Mouse (Mus musculus) spleen, adult 10 weeks (tissue): ENCODE results near the gene Hoxd4. TPM values are rescaled to one million over a fixed set of nuclear protein-coding genes. Genes with fewer than 3 reads are reported as not detected.

Source experiments
- polyA plus RNA-seq: library from polyadenylated mRNA; stranded (reverse); fragments of 350-450 nt; fragmentation: Illumina TruSeq; extraction: RNeasy Lipid Tissue Mini Kit (QIAGEN cat#74804); gene quantifications from one replicate; pipeline ENCODE4 v1.2.3, GENCODE M21; 2015; ENCODE audit warnings: low replicate concordance; ENCODE audit not compliant: insufficient read depth

Hoxd4 gene
- polyA plus RNA-seq: 0.23 TPM

DNA sequence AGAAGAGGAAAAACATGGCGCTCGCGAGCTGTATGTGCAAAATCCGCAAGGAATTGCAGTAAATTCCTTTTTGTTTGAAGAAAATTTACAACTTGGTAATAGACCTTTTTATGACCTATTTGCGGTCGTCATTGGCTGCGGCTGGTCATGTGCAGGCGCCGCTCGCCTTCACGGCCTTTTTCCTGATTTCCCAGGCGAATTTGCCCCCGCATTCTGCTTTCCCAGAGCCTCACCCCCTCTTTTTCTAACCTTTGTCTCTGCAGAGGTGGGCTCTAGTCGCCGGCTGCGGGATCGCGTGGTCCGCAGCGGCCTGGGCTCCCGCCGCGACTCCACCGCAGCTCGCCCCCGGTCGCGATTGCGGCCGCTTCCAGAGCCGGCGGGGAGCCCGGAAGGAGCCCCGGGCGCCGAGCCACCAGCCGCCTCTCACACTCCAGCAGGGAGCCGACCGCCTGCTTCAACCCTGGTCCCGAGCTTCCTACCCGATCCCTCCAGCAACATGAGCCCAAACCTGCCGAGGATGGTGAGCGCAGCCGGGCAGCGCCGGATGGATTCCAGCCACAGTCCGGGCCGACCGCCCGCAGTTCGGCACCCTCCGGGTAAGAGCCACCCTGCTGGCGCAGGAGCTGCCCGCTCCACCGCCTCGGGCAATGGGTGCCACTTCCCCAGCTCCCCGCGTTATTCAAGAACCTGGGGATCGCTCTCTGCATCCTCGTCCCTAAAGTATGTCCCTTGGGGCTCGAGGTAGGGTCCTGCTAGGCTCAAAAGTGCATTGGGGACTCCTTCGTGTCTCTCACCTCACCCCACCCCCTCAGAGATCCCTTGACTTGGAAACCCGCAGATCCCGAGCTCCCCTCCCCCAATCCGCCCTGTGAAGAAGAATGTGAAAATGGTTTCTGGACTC is at the start of gene Hoxd4, which contains the start of gene Hoxd3:
Gene Hoxd4 (plus strand): TSS at position 209 of the 901 bp plus-strand sequence.
Gene Hoxd3 (plus strand): TSS at position 207 of the 901 bp plus-strand sequence.

DNA sequence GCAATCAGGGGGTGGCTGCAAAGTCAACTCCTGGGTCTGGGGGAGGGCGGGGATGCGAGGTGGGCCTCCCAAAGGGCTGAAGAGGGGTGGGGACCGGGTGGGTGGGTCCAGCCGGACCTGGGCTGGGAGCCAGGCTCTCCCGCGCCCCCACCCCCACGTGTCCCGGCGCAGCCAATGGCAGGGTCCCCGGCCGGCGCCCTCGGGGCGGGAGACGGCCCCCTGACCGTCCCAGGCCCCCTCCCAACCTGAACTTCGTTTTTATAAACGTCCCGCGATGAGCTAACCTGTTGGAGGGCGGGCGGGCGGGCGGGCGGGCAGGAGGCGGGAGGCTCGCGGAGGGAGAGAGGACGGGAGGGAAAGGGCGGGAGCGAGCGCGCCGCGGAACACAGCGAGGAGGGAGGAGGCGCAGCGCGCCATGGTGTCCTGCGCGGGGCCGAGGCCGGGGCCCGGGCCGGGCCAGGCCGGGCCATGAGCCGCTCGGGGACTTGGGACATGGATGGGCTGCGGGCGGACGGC is 43.8 kb upstream of the Hoxd4 start, which contains the start of gene Hoxd13:
Gene Hoxd13 (plus strand): TSS at position 469 of the 516 bp plus-strand sequence.

DNA sequence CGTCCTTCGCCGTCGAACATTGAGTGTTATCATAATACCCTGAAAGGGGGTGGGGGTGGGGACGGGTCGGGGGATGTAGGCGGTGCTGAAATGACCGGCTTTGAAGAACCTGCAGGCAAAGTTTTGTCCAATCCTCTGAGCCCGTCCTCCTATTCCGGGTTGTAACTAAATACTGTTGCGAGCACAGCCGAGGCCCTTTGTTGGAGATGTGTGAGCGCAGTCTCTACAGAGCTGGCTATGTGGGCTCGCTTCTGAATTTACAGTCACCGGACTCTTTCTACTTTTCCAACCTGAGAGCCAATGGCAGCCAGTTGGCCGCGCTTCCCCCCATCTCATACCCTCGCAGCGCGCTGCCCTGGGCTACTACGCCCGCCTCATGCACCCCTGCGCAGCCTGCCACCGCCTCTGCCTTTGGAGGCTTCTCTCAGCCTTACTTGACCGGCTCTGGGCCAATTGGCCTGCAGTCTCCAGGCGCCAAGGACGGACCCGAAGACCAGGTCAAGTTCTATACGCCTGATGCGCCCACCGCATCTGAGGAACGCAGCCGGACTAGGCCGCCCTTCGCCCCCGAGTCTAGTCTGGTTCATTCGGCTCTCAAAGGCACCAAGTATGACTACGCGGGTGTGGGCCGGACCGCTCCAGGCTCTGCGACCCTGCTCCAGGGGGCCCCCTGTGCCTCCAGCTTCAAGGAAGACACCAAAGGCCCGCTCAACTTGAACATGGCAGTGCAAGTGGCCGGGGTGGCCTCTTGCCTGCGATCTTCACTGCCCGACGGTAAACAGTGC is 36.7 kb upstream of the Hoxd4 start, which contains the start of gene Hoxd12:
Gene Hoxd12 (plus strand): TSS at position 133 of the 785 bp plus-strand sequence.

GRCm38 (mm10) chr2:74678891-74679595 is 32.7 kb upstream of the Hoxd4 start, which contains the start of gene Hoxd11:
TSS of gene Hoxd11 (plus strand) at chr2:74679557.

DNA sequence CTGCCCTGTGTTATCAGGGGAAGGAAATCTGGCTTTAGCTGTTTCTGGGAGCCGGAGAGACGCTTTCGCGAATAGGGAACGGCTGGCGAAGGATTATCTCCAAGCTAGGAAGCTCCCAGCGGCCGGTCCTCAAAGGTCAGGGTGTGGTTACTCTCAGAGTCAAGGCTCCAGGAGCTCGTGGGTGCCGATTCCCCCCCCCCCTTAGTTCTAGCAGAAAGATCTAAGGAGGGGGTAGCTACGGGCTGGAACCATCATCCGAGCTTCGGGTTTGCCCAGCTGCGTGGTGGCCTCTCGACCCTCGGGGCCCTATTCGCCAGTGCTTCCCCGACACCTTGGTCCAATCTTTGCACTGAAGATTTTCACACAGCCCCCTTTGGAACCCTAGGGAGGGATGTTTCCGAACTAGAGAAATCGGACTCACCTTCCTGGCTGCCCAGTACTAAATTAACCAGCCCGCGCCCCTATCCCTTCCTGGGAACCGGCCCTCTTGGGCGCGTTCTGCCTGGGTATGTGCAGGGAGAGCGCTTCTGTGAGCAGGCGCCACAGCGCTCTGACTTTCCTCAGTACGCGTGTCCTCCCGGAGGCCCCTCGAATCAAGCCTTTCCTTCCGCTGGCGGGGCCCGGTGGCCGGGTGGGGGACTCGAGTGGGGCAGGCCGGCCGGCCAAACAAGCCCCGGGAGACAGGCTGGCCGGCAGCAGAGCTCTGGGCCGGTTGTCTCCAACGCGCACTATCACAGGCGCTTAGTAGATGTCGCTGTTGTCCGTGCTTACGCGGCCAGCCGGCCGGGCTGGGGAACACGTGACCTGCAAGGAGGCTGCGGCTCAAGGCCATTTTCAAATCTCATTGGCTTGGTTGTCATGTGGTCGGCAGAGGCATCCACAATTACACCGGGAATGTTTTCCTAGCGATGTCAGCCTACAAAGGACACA is 20.4 kb upstream of the Hoxd4 start, which contains the start of gene Hoxd10:
Gene Hoxd10 (plus strand): TSS at position 903 of the 930 bp plus-strand sequence.

DNA sequence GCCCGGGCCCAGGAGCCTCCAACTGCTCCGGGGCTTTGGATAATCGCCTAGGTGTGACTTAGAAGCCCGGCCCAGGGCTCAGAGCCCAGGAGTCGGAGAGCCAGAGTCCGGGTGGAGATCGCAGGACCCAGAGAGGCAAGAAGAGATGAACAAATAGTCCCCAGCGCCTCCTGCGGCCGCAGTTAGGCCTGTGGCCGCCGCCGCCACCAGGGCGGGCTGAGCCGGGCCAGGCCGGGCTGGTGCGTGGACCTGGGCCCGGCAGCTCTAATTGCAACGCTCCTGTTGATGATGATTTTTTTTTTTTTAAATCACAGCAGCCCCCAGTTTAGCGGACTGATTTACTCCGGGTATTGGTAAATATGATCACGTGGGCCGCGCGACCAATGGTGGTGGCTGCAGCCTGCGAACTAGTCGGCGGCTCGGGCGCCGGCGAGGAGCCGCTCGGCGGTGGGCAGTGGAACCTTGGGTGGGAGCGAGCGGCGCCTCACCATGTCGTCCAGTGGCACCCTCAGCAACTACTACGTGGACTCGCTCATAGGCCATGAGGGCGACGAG is 14.1 kb upstream of the Hoxd4 start, which contains the start of gene Hoxd9:
Gene Hoxd9 (plus strand): TSS at position 161 of the 555 bp plus-strand sequence.

GRCm38 (mm10) chr2:74704393-74704998 is 7.2 kb upstream of the Hoxd4 start, which contains the start of gene Hoxd8:
TSS of gene Hoxd8 (plus strand) at chr2:74704615.

DNA sequence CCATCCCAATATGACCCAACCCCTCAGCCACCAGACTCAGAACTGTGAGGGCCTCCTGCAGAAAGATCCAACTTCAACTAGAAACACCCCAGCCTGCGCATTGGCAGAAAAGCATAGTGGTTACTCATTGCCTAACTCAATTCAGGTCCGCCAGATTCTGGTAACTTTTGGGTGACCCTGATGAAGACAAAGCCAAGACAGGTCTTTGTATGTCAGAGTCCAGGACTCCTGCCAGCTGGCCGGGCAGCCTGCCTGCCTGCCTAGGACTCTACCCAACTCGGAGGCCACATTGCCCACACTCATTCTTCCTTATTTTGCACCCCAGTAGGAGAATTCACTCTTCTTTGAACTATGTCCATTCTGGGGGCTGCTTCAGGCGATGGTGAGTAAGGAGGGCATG is 14.8 kb downstream of the Hoxd4 start, which contains the start of gene Gm28230:
Gene Gm28230 (plus strand): TSS at position 178 of the 400 bp plus-strand sequence.

GRCm38 (mm10) chr2:74762522-74763244 is 51.0 kb downstream of the Hoxd4 start, which contains the start of gene Hoxd1:
TSS of gene Hoxd1 (plus strand) at chr2:74762980.

Other genes starting within 250 kb of the Hoxd4 start
- gene Lnpk, start 132.5 kb upstream of the Hoxd4 start, polyA plus RNA-seq: 19.6 TPM
- gene Evx2, start 52.4 kb upstream of the Hoxd4 start, polyA plus RNA-seq: not detected
- gene Hoxd13, start 43.6 kb upstream of the Hoxd4 start, polyA plus RNA-seq: not detected
- gene Hoxd12, start 36.9 kb upstream of the Hoxd4 start, polyA plus RNA-seq: not detected
- not detected for gene Hoxd11, start 32.4 kb upstream of the Hoxd4 start, polyA plus RNA-seq
- not detected for gene Hoxd10, start 20.0 kb upstream of the Hoxd4 start, polyA plus RNA-seq
- not detected for gene Hoxd9, start 14.2 kb upstream of the Hoxd4 start, polyA plus RNA-seq
- gene Hoxd8, start 7.3 kb upstream of the Hoxd4 start, polyA plus RNA-seq: 1.4 TPM
- not detected for gene Hoxd3, start within 50 bp of the Hoxd4 start, polyA plus RNA-seq
- gene Gm28230, start 14.8 kb downstream of the Hoxd4 start, polyA plus RNA-seq: not detected
- gene Hoxd1, start 51.1 kb downstream of the Hoxd4 start, polyA plus RNA-seq: not detected
- 56.0 TPM for gene Mtx2, start 113.9 kb downstream of the Hoxd4 start, polyA plus RNA-seq